Mouse (Mus musculus): ENCODE measurements around the gene Ccdc88b. TPM values are rescaled to one million over a fixed set of nuclear protein-coding genes. Genes with fewer than 3 reads are reported as not detected.

The Ccdc88b gene
- polyA plus RNA-seq, 2 experiments: 1.1 to 2.3 TPM

- TF ChIP-seq CTCF (IDR thresholded peaks at IDR 0.05; ENCODE audit: low read depth): no peak
- no peak for TF ChIP-seq EP300 (IDR thresholded peaks at IDR 0.05; ENCODE audit: low read depth)
- Histone ChIP-seq H3K27ac (no peak overlapping the region), H3K4me1 (replicated peaks; ENCODE audit: control insufficient read depth in 2 of 2, insufficient read depth in 2 of 2, low read length in 1 of 2) (peaks cover 9 to 17% of the 10 kb centered on the region in 2 experiments; a peak in 3 of 4 replicates), H3K9me3 (ENCODE audit: control insufficient read depth, low read length) (no peaks in the 10 kb centered on the region), H3K9ac (replicated peaks) (no peak overlapping the region), H3K4me2 (ENCODE audit: low read depth) (no peak overlapping the region), H3K27me3 (ENCODE audit: control insufficient read depth, insufficient read depth, low read length) (peaks cover 27% of the 10 kb centered on the region), H3K36me3 (replicated peaks; ENCODE audit: control insufficient read depth, insufficient read depth, low read depth) (no peaks in the 10 kb centered on the region), H3K4me3 (ENCODE audit: insufficient read depth in 1 of 2, low read depth in 2 of 2, low read length in 2 of 2) (no peak overlapping the region)
- WGBS (ENCODE audit: insufficient replicate concordance): 35% methylated on average over 17 of the region's 17 CpGs
- ATAC-seq (ENCODE audit: insufficient read depth): no peak
- no peak for DNase-seq (ENCODE audit: low read depth in 3 of 3, low spot score in 3 of 3)
These were observed 26.7 kb downstream of the Ccdc88b start for GRCm38 (mm10) chr19:6831331-6831730.

- no peak for ATAC-seq (ENCODE audit: insufficient read depth)
- no peak for TF ChIP-seq CTCF (IDR thresholded peaks at IDR 0.05; ENCODE audit: low read depth)
- no peak for TF ChIP-seq EP300 (IDR thresholded peaks at IDR 0.05; ENCODE audit: low read depth)
- peaks cover 9 to 17% of the 10 kb centered on the region in 2 experiments; a peak in 3 of 4 replicates for H3K4me1 ChIP-seq (replicated peaks; ENCODE audit: control insufficient read depth in 2 of 2, insufficient read depth in 2 of 2, low read length in 1 of 2)
- H3K9me3 ChIP-seq (ENCODE audit: control insufficient read depth, low read length): no peaks in the 10 kb centered on the region
- H3K27me3 ChIP-seq (ENCODE audit: control insufficient read depth, insufficient read depth, low read length): peaks cover 27% of the 10 kb centered on the region
- DNase-seq (ENCODE audit: low read depth in 3 of 3, low spot score in 3 of 3): no peak
- WGBS (ENCODE audit: insufficient replicate concordance): 25% methylated on average over 38 of the region's 38 CpGs
- H3K36me3 ChIP-seq (replicated peaks; ENCODE audit: control insufficient read depth, insufficient read depth, low read depth): no peaks in the 10 kb centered on the region
- no peak overlapping the region for H3K4me3 ChIP-seq (ENCODE audit: insufficient read depth in 1 of 2, low read depth in 2 of 2, low read length in 2 of 2)
- no peak overlapping the region for H3K4me2 ChIP-seq (ENCODE audit: low read depth)
- H3K27ac ChIP-seq: no peak overlapping the region
- H3K9ac ChIP-seq (replicated peaks): no peak overlapping the region
These were observed 27.3 kb downstream of the Ccdc88b start for GRCm38 (mm10) chr19:6830556-6831316.

GRCm38 (mm10) chr19:6829870-6830555 lies 28.0 kb downstream of the Ccdc88b start:
- no peak overlapping the region for H3K9ac ChIP-seq (replicated peaks)
- TF ChIP-seq EP300 (IDR thresholded peaks at IDR 0.05; ENCODE audit: low read depth) (no peak), CTCF (IDR thresholded peaks at IDR 0.05; ENCODE audit: low read depth) (no peak)
- no peak for DNase-seq (ENCODE audit: low read depth in 3 of 3, low spot score in 3 of 3)
- H3K4me3 ChIP-seq (ENCODE audit: insufficient read depth in 1 of 2, low read depth in 2 of 2, low read length in 2 of 2): no peak overlapping the region
- no peaks in the 10 kb centered on the region for H3K9me3 ChIP-seq (ENCODE audit: control insufficient read depth, low read length)
- H3K36me3 ChIP-seq (replicated peaks; ENCODE audit: control insufficient read depth, insufficient read depth, low read depth): no peaks in the 10 kb centered on the region
- H3K4me1 ChIP-seq (replicated peaks; ENCODE audit: control insufficient read depth in 2 of 2, insufficient read depth in 2 of 2, low read length in 1 of 2): peaks cover 9 to 17% of the 10 kb centered on the region in 2 experiments; a peak in 3 of 4 replicates
- 14% methylated on average over 48 of the region's 48 CpGs for WGBS (ENCODE audit: insufficient replicate concordance)
- H3K27me3 ChIP-seq (ENCODE audit: control insufficient read depth, insufficient read depth, low read length): peaks cover 27% of the 10 kb centered on the region
- no peak overlapping the region for H3K4me2 ChIP-seq (ENCODE audit: low read depth)
- ATAC-seq (ENCODE audit: insufficient read depth): no peak
- H3K27ac ChIP-seq: no peak overlapping the region

- Histone ChIP-seq H3K9me3 (ENCODE audit: control insufficient read depth, low read length) (no peaks in the 10 kb centered on the region), H3K27me3 (ENCODE audit: control insufficient read depth, insufficient read depth, low read length) (peaks cover 27% of the 10 kb centered on the region), H3K4me3 (ENCODE audit: insufficient read depth in 1 of 2, low read depth in 2 of 2, low read length in 2 of 2) (no peak overlapping the region), H3K36me3 (replicated peaks; ENCODE audit: control insufficient read depth, insufficient read depth, low read depth) (no peaks in the 10 kb centered on the region), H3K9ac (replicated peaks) (no peak overlapping the region), H3K27ac (no peak overlapping the region), H3K4me2 (ENCODE audit: low read depth) (no peak overlapping the region), H3K4me1 (replicated peaks; ENCODE audit: control insufficient read depth in 2 of 2, insufficient read depth in 2 of 2, low read length in 1 of 2) (peaks cover 9 to 17% of the 10 kb centered on the region in 2 experiments; a peak in 3 of 4 replicates)
- no peak for ATAC-seq (ENCODE audit: insufficient read depth)
- DNase-seq (ENCODE audit: low read depth in 3 of 3, low spot score in 3 of 3): no peak
- 16% methylated on average over 3 of the region's 3 CpGs for whole genome bisulfite sequencing (ENCODE audit: insufficient replicate concordance)
- no peak for TF ChIP-seq EP300 (IDR thresholded peaks at IDR 0.05; ENCODE audit: low read depth)
- no peak for TF ChIP-seq CTCF (IDR thresholded peaks at IDR 0.05; ENCODE audit: low read depth)
These were observed 28.9 kb downstream of the Ccdc88b start for GRCm38 (mm10) chr19:6829069-6829468.

GRCm38 (mm10) chr19:6826601-6827000 lies 31.4 kb downstream of the Ccdc88b start:
- DNase-seq (ENCODE audit: low read depth in 3 of 3, low spot score in 3 of 3): no peak
- Histone ChIP-seq H3K9ac (replicated peaks) (no peak overlapping the region), H3K9me3 (ENCODE audit: control insufficient read depth, low read length) (no peaks in the 10 kb centered on the region), H3K4me2 (ENCODE audit: low read depth) (no peak overlapping the region), H3K4me1 (replicated peaks; ENCODE audit: control insufficient read depth in 2 of 2, insufficient read depth in 2 of 2, low read length in 1 of 2) (peaks cover 0 to 5% of the 10 kb centered on the region in 2 experiments; a peak in 1 of 4 replicates), H3K4me3 (ENCODE audit: insufficient read depth in 1 of 2, low read depth in 2 of 2, low read length in 2 of 2) (no peak overlapping the region), H3K27me3 (ENCODE audit: control insufficient read depth, insufficient read depth, low read length) (peaks cover 27% of the 10 kb centered on the region), H3K36me3 (replicated peaks; ENCODE audit: control insufficient read depth, insufficient read depth, low read depth) (no peaks in the 10 kb centered on the region), H3K27ac (no peak overlapping the region)
- TF ChIP-seq CTCF (IDR thresholded peaks at IDR 0.05; ENCODE audit: low read depth) (no peak), EP300 (IDR thresholded peaks at IDR 0.05; ENCODE audit: low read depth) (no peak)
- WGBS (ENCODE audit: insufficient replicate concordance): 57% methylated on average over 3 of the region's 3 CpGs
- no peak for ATAC-seq (ENCODE audit: insufficient read depth)
